Mouse (Mus musculus): Measurements from ENCODE around the gene Pcsk7.

The Pcsk7 gene

DNA sequence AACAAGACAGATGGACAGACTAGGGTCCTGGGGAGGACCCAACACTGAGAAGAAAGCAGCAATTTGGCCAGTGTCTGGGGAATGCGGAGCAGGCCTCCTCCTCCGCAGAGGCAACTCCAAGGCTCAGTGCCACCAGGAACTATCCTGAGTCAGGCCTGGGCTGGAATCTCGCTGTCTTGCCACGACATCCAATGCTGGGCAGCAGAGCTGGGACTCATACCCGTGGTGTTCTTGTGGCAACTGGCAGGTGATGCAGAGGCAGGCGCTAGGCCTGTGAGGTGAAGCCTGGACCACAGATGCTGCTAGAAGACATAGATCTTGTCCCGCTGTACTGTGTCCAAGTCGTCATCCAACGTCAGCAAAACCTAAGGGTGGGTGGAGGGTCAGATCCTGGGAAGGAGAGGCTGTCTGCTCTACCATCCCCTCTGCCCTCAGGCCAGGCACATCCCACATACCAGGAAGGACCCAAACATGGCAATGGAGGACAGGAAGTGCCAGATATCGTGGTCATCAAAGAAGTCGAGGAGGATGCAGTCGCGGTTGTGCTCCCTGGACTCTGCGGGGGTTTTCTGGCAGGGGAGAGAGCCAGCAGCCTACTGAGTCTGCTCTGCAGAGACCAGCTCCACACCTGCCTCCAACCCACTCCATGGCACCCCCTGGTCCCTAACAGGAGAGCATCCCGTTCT is 32.8 kb downstream of the Pcsk7 start:
- DNase-seq (ENCODE audit: low spot score in 2 of 2), result no peak

DNA sequence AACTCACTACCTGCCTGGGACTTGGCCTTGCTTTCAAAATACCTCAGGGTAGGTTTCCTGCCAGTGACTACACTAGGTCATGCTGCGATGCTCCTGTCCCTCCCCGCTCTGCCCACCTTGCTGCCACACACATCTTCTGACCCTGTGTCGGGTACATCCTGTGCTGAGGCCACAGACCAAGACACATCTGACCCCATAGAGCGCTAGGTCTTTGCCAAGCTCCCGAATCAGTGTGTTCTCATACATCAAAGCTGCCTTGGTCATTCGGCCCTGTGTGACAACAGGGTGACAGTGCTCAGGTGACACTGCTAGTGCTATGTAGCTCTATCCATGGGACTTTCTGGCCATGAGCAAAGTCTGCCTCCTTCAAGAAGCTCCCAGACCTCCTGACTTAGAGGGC is 33.5 kb downstream of the Pcsk7 start:
- no peak for DNase-seq (ENCODE audit: low spot score in 2 of 2)

DNA sequence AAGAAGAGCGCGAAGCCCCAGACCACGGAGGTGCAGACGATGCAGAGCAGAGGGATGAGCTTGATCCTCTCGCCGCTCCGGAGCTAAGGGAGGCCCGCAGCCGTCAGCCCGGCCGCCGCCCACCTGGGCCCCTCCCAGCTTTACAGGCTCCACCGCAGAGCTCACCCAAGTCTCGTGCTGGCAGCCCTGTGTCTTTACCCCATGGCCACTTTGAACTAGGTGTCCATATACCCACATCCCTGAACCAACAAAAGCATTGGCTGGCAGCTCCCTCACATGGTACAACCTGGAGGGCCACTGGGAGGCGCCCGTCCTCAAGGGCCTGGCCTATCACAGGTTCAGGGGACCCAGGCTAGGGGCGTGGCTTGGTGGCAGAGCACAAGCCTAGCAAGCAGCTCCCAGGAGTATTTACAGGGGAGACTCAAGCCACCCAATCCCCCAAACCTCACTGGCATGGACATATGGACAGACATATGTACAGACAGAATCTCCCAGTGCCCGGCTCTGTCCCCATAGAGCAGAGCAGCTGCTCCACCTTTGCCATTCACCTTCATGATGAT is 35.1 kb downstream of the Pcsk7 start:
- DNase-seq (ENCODE audit: low spot score in 2 of 2), result no peak

DNA sequence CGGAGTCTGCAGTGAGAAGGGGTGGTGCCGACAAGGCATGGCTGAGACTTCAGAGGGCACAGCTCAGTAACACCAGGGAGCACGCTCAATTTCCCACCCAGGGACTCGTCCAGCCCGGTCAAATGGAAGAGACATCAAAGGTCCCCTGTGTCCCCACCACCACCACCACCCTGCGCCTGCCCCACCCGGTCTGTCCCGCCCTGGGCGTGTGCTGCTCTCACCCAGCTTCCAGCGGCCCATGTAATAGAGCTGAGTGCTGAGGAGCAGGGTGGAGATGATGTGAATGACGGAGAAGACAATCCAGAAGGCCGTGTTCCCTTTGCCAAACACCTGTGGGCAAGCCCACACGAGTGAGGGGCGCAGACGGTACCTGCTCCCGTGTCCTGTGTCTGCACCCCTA is 36.2 kb downstream of the Pcsk7 start:
- no peak for DNase-seq (ENCODE audit: low spot score in 2 of 2)

DNA sequence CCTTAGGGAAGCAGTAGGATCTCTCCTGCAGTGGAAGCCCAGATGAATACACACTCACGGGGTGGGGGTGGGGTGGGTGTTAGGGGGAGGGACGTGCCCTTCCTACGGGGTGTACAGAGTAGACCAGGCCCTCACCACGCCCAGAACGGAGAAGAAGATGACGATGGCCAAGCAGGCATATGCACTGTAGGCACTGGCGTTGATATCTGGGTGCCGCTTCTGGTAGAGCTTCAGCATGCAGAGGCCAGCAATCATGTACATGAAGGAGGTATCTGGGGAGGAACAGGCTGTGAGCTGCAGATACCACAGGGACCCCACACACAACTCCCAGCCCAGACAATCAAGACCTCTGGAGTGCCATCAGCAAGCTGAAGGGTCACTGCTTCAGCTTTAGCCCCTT is 36.6 kb downstream of the Pcsk7 start:
- no peak for DNase-seq (ENCODE audit: low spot score in 2 of 2)

DNA sequence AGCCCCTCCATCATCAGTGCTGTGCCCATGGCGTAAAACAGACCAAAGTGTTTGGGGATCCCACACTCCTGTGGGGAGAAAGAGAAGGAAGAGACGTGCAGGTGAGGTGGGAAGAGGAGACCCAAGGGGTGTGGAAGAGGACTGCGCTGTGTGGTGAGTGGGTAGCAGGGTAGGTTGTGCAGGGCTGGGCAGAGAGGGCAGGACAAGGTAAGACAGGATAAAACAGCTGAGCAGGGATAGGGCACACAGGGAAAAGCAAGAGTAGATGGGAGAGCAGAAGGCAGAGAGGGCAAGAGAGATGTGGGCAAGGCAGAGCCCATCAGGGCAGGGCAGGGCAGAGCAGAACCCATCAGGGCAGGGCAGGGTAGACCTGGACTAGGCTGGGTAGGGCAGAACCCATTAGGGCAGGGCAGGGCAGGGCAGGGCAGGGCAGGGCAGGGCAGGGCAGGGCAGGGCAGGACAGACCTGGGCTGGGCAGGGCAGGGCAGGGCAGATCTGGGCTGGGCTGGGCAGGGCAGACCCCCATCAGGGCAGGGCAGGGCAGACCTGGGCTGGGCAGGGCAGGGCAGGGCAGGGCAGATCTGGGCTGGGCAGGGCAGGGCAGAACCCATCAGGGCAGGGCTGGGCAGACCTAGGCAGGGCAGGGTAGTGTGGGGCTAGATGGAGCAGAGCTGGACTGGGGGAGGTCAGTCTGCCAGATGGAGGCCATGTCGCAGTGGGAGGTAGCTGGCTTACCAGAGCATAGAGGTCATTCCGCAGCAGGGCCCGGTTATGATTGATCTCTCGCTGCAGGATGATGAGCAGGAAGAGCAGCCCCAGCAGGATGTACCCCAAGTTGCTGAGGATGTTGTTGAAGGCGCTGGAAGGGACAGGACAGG is 37.6 kb downstream of the Pcsk7 start:
- DNase-seq (ENCODE audit: low spot score in 2 of 2), result no peak

DNA sequence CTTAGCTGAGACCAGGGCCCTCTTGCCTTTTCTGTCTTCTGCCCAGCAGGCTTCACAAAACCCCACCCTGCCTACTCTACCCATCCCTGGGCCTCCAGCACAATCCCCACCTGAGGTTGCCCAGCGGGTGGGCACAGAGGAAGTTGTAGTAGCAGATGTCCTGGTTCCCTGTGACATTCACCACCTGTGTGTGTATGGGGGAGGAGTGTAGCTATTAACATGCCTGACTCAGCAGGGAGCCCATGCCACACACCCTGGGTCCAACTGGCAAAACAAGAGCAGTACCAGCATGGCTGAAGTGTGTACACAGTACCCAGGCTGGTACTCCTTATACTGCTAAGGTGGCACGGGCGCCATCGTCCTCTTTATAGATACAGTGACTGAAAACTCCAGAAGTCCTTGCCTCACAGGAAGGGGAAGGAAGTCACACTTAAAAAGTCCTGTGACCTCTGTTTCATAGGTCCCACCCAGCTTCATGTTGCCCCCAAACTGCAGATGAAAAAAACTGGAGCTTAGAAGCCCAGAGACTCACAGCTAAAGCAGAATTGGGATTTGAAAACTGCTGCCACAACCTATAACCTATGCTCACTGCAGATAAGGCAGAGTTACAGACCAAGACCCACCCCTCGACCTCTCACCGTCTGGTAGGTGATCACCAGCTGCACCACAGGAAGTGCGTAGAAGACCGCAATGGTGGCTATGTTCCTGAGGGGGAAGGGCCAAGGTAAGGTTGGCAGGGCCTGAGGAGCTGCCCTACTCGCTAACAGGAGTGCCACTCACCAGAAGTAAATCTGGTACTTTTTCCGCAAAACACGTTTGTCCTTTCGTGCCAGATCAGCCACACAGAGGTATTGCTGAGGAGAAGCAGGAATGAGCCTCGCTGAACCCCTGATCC is 38.5 kb downstream of the Pcsk7 start:
- no peak for DNase-seq (ENCODE audit: low spot score in 2 of 2)

DNA sequence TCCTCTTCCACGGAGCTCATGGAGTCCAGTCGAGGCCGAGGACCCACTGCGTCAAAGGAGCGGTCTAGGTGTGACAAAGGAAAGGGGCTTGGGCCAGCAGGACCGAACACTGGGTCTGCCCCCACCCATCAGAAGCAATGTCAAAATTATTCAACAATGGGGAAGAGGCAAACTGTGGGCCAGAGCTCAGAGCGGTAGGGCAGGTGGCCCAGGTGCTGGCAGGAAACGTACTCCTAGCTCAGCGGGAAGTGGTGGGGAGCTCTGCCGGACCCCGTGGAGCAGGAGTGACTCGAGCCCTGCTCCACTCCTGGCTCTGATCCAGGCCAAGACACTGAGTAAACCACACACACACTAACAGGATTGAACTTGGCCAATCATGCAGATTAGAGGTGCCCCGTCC is 39.4 kb downstream of the Pcsk7 start:
- no peak for DNase-seq (ENCODE audit: low spot score in 2 of 2)

DNA sequence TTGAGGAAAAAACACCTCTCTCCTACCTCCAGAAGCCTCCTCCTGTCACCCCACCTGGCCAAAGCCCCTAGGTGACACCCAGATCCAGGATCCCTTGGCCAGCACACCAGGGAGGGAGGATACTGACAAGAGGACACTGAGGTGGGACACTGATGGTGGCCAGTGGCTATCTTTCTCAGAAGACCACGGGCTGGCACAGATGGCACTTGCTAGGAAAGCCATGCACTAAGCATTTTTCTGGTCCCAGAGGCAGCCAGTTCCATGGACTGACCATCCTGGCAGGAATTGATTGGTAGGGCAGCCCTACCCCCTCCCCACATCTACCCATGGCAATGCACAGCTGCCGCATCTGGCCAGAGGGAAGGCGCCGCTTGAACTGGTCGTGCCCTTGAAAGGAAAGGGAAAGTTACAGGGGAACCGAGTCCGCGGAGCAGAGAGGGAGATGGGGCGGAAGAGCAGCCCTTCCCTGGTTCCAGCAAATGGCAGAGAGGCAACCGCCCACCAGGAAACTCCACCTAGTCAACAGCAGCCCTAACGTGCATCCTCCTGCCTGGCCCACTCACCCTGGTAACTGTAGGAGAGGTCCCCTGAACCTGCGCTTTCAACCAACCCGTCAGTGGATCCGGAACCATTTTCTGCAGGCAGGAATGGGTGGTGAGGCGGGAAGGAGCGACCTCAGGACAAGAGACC is 40.0 kb downstream of the Pcsk7 start:
- DNase-seq (ENCODE audit: low spot score in 2 of 2), result no peak

DNA sequence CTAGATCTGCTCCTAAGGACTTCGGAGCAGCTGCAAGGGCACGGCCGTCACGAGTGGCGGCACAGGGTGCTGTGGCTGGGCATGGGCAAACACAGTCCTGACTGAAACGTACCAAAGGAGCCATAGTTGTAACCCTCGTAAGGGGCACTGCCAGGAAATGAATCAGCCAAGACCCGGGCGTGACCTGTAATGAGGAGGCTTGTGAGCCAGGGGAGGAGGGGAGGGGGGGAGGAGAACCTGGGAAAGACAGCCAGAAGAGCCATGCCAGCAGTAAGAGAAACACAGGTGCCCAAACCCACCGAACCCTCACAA is 40.5 kb downstream of the Pcsk7 start:
- DNase-seq (ENCODE audit: low spot score in 2 of 2), result no peak

DNA sequence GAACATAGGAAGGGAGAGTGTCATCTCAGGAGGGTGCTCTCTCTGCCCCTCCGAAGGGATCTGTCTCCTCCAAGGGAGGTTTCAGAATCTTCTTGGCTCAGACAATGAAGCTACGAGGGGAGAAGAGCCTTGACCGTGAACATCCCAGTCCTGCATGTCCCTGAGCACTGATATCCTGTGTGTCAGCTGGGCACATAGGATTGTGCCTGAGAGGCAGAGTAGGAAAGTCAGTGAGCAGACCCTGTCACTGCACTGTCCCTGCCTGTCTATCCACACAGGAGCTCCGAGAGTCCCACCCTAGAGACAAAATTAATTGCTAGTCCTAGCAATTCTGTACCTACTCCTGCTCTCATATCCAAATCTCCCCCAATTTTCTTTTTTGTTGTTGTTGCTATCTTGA is 45.8 kb downstream of the Pcsk7 start:
- DNase-seq (ENCODE audit: low spot score in 2 of 2), result no peak

DNA sequence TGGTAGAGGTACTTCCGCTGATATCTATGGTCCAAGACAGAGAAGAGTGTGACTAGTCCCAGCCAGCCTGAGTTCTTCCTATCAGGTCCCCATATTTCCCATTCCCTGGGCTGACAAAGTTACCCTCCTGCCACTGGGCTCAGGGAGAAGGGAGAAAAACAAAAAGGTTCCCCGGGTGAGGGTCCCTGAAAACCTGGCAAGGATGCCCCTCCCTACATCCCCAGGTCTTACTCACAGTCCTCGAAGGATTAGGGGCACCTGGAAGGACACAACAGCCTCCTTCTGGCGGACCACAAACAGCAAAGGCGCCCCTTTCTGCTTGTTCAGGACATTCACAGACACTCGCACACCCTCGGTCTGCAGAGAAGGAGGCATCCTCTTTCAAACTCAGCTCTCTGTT is 46.6 kb downstream of the Pcsk7 start:
- DNase-seq (ENCODE audit: low spot score in 2 of 2), result no peak

DNA sequence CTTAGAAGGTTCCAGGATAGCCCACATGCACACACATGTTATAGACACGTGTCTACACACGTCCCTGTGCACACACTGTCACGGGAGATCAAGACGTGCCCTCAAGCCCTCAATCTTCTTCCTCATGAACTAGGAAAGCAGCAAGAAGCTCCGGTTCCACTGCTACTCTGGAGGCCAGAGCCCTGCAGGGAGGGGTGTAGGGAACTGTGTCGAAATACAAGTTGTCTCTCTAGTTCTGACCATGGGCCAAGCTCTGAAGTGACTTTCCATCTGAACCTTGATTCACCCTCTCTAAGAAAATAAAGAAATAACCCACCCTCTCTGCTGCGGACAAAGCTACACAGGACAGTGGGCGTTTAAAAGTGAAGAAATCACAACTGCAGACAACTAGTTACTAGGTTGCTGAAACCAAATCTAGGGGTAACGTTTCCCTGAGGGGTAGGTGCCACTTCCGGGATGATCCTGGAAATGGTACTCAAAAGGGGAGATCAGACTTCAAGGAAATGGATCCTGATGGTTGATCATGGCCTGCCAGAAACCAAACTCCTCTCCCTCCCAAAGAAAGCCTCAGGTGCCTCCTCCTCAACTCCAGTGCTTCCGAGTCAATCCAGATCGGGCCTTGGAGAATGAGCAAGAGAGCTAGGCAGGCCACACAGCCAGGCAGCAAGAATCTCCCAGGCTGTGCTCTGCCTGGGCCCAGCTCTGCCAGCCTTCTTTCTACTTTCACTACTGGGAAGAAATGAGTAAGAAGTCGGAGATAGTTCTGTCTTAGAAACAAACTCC is 47.4 kb downstream of the Pcsk7 start:
- peak in 1 of 2 experiments; percentile 28 for DNase-seq (ENCODE audit: low spot score in 2 of 2)

DNA sequence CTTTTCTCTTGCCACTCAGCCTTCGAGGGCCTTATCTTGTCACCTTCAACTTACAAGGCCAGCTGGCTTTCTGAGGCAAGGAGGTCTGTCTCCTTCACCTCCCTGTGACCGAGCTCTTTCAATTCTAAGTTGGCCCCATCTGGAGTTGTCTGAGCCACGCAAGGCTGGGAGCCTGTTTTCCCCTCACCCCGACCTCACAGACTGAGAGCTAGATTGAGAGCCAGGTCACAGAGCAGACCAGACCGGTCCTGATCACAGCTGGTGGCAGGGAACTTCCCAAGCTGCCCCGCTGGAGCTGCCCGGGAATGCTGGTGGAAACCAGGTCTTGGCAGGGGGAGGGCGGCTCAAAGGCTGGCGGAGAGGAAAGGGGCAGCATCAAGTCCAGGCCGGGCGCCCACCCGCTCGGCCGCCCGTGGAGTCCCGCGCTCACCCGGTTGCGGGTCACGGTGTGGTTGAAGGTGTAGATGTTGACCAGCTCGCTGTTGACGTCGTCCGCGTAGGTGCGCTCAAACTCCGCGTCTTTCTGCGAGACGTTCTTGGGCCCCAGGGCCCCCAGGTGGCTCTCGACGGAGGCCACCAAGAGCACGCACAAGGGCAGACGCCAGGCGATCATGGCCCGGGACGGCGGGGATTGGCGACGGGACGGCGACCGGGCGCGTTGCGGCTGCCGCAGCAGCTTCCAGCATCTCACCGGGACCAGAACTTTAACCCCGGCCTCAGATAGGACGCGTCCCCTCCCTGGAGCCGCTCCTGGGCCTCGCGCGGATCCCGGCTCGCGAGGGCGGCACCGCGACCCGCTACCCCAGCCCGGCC is 48.2 kb downstream of the Pcsk7 start:
- peak in 1 of 2 experiments; percentile 51 for DNase-seq (ENCODE audit: low spot score in 2 of 2)

DNA sequence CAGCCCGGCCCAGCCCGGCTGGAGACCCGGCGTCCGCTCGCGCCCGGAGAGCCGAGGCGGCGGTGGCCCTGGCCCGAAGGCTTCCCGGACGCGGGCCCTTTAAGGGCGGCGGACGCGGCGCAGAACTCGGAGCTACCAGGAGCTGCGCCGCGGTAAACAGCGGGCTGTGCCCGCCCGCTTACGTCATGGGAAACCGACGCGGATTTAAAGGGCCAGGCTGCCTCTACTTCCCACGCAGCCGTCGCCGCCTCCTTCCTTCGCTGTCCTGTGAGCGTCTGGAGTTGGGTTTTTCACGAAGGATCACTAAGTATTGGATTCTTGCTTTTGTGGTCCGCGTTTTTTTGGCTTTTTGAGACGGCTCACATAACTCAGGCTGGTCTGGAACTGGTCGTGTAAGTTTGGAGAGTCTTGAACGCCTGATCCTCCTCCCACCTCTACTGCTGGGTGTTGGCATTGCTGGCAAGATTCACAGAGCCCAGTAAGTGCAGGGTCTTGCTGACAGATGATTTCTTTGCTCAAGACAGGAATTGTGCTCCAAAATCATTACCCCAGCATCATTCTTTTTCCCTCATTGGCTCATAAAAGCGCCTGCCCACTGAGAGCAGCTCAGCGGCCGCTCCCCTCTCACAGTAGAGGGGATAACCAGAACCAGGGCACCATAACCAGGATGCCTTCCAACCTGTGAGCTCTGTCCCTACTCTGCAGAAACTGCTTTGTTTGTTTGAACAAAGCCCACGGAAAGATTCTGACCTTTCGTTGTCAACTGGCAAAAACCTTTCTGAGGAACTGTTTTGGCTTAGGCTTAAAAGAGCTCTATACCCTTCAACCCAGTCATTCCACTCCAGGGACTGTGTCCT is 49.0 kb downstream of the Pcsk7 start, which contains the start of gene Sidt2:
Sidt2 (minus strand) TSS at position 152 of the 857 bp plus-strand sequence.
- DNase-seq (ENCODE audit: low spot score in 2 of 2), result peak; percentile 88 to 92

DNA sequence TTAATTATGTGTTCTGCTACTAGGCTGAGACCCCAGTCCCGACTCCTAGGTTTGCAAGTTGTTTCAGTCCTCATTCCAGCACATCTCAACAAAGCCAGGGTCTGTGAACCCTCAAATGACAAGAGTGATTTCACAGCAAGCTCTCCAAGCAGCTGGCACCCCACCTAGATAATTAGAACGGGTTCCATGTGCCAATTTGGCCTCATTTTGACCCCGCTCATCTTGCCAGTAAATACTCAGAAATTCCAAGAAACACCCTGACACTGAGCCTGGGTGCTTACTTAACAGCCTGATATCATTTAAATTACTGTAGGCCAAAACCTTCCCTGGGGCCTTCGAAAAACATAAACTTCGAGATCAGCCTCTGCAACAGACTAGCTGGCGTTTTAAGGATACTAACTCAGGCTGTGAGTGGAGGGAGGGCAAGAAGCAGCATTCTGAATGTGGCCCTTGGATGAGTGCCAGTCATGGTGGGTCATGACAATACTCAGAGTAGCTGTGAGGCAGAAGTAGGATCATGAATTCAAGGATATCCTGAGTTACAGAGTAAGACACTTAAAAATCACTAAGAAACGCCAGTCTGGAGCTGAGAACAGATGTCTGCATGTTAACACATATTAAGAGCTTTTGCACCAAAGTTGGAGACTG is 51.9 kb downstream of the Pcsk7 start:
- DNase-seq (ENCODE audit: low spot score in 2 of 2), result peak in 1 of 2 experiments; percentile 28

DNA sequence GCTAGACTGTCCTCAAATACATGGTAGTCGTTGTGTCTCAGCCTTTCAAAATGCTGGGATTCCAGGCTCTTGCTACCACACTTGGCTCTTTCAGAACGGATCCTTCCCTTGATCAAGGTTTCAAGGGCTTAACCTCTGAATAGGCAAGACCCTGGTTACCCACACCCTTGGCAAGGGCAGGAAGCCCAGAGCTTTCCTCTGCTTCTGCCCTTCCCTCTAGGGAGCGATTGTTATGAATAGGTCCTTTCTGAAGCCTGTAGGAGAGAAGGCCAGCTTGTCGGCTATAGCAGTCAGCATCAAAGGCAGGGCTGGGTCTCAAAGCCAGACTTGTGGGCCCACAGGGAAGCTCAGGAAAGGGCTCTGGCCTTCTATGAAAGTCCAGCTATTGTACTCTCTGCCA is 52.6 kb downstream of the Pcsk7 start:
- DNase-seq (ENCODE audit: low spot score in 2 of 2), result no peak

DNA sequence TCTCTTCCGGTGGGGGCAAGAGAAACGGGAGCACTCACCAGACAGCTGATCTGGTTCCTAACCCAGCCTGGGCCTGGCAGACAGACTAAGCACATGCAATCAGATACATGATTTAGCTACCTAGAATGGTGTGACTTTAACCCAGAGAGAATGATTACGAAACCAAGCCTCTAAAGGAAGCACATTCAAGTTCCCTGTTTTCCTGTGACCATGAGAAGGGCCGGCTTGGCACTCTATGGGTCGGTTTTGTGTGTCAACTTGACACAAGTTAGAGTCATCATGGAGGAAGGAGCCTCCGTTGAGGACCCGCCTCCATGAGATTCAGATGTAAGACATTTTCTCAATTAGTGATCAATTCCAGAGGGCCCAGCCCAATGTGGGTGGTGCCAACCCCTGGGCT is 53.4 kb downstream of the Pcsk7 start:
- no peak for DNase-seq (ENCODE audit: low spot score in 2 of 2)

Data from heart, adult 9 months (tissue).